Mouse (Mus musculus) erythroblast, embryonic 14.5 days (primary cell): Measurements from ENCODE around the gene Btnl1.

Experiments used
- GATA1 ChIP-seq: IDR thresholded peaks from 2 replicates; pipeline ENCODE4 v1.6.1; 2012; ENCODE audit warnings: low read length, inconsistent platforms, mixed read lengths
- TAL1 ChIP-seq: IDR thresholded peaks from 3 replicates; pipeline ENCODE4 v1.6.1; 2012; ENCODE audit warnings: low read length, inconsistent platforms, mixed read lengths

GRCm38 (mm10) chr17:34420014-34420413 lies 43.1 kb downstream of the Btnl1 start:
- TF ChIP-seq GATA1 (no peak), TAL1 (no peak)
